Mouse (Mus musculus) embryonic facial prominence, embryonic 12.5 days (tissue): ENCODE results near the gene Fam205a3. TPM values are rescaled to one million over a fixed set of nuclear protein-coding genes. Genes with fewer than 3 reads are reported as not detected.
"Not testable (repeated sequence)": the region's sequence is repeated elsewhere in the genome, so short reads cannot be mapped to it uniquely, and the experiment has no call there.

ENCODE experiments used
- ATAC-seq: fragments of 200-750 bp; cut with Nextera tagmentation; 2 replicates; pipeline ENCODE4 v1.8.0; 2017; ENCODE audit not compliant: insufficient number of reproducible peaks, insufficient read depth, low FRiP score, low TSS enrichment
- H3K27ac ChIP-seq: fragments of 300-500 bp; sonication (generic); 2 replicates; pipeline ENCODE4 v1.5.1; 2016; ENCODE audit warnings: mild to moderate bottlenecking
- H3K27me3 ChIP-seq: fragments of 300-500 bp; sonication (generic); 2 replicates; pipeline ENCODE4 v1.6.1; 2016; ENCODE audit warnings: mild to moderate bottlenecking, moderate library complexity
- H3K36me3 ChIP-seq: fragments of 300-500 bp; sonication (generic); 2 replicates; pipeline ENCODE4 v1.6.1; 2016; ENCODE audit warnings: mild to moderate bottlenecking
- H3K4me1 ChIP-seq: fragments of 300-500 bp; sonication (generic); 2 replicates; pipeline ENCODE4 v1.6.1; 2016
- H3K4me2 ChIP-seq: fragments of 300-500 bp; sonication (generic); replicated peaks from 2 replicates; pipeline ENCODE4 v1.6.1; 2016; ENCODE audit warnings: mild to moderate bottlenecking, moderate library complexity
- H3K4me3 ChIP-seq: fragments of 300-500 bp; sonication (generic); 2 replicates; pipeline ENCODE4 v1.5.1; 2016; ENCODE audit warnings: mild to moderate bottlenecking
- H3K9ac ChIP-seq: fragments of 300-500 bp; sonication (generic); 2 replicates; pipeline ENCODE4 v1.6.1; 2016; ENCODE audit warnings: mild to moderate bottlenecking, moderate library complexity
- H3K9me3 ChIP-seq: fragments of 300-500 bp; sonication (generic); 2 replicates; pipeline ENCODE4 v1.6.1; 2016; ENCODE audit warnings: mild to moderate bottlenecking, moderate library complexity
- WGBS: fragments of 180-500 bp; shearing (Covaris S2); methylation state at CpG from one replicate; pipeline ENCODE4 v1.1.7; 2016; 5-methylcytosine and 5-hydroxymethylcytosine counted together
- polyA plus RNA-seq: library from polyadenylated mRNA; unstranded; fragments of >200 nt; fragmentation: Nextera tagmentation; extraction: Ambion mirVana; gene quantifications from 2 replicates; pipeline ENCODE4 v1.2.1, GENCODE M21; 2016

Fam205a3 gene
- polyA plus RNA-seq: not detected in 2 replicates

GRCm38 (mm10) chr4:42318034-42318433 lies at the start of gene Fam205a3:
Gene Fam205a3, plus strand, starts transcription at chr4:42318334.
- not testable (repeated sequence) for H3K36me3 ChIP-seq, H3K27me3 ChIP-seq, H3K4me3 ChIP-seq, H3K9ac ChIP-seq, H3K4me1 ChIP-seq, H3K9me3 ChIP-seq, ATAC-seq, H3K4me2 ChIP-seq, H3K27ac ChIP-seq
- no CpG with 5 or more reads among the region's 1 CpGs for WGBS

- not testable (repeated sequence) for H3K4me1 ChIP-seq, H3K36me3 ChIP-seq, H3K9me3 ChIP-seq, H3K4me3 ChIP-seq, H3K4me2 ChIP-seq, H3K9ac ChIP-seq, ATAC-seq, H3K27ac ChIP-seq, H3K27me3 ChIP-seq
- no CpG with 5 or more reads among the region's 18 CpGs for WGBS
Observed at GRCm38 (mm10) chr4:42293967-42294366, 24.2 kb upstream of the Fam205a3 start, which contains the start of gene Gm21953. Gene Gm21953, plus strand, starts transcription at chr4:42294267.

Other genes with a start within 250 kb of the Fam205a3 start
- not detected in 2 replicates for gene Gm3893, start 227.1 kb upstream of the Fam205a3 start, polyA plus RNA-seq
- 26.6 TPM in 1 of 2 replicates, not detected in the other for gene Gm13304, start 203.5 kb upstream of the Fam205a3 start, polyA plus RNA-seq
- not detected in 2 replicates for gene Gm13306, start 164.9 kb upstream of the Fam205a3 start, polyA plus RNA-seq
- not detected in 2 replicates for gene Gm13305, start 149.7 kb upstream of the Fam205a3 start, polyA plus RNA-seq
- not detected in 2 replicates for gene Gm10600, start 77.7 kb upstream of the Fam205a3 start, polyA plus RNA-seq
- gene Ccl21b, start 62.6 kb upstream of the Fam205a3 start, polyA plus RNA-seq: not detected in 2 replicates
- gene Gm21953, start 24.1 kb upstream of the Fam205a3 start, polyA plus RNA-seq: not detected in 2 replicates
- not detected in 2 replicates for gene Gm21586, start 121.0 kb downstream of the Fam205a3 start, polyA plus RNA-seq
- gene Gm2163, start 148.4 kb downstream of the Fam205a3 start, polyA plus RNA-seq: 0.09 and 0.19 TPM in 2 replicates
- gene Fam205a2, start 209.8 kb downstream of the Fam205a3 start, polyA plus RNA-seq: not detected in 2 replicates